Mouse (Mus musculus) ES-Bruce4 (cell line): ENCODE measurements around the gene Diexf.

Experiments used
- CTCF ChIP-seq: IDR thresholded peaks from one replicate; pipeline ENCODE4 v1.8.1; 2011; ENCODE audit warnings: low read depth, low read length
- EP300 ChIP-seq: IDR thresholded peaks from 2 replicates; pipeline ENCODE4 v1.6.1; 2011; ENCODE audit warnings: low read depth, low read length; ENCODE audit not compliant: insufficient read depth
- POLR2A ChIP-seq: IDR thresholded peaks from one replicate; pipeline ENCODE4 v1.8.1; 2011; ENCODE audit warnings: low read length; ENCODE audit not compliant: insufficient read depth

DNA sequence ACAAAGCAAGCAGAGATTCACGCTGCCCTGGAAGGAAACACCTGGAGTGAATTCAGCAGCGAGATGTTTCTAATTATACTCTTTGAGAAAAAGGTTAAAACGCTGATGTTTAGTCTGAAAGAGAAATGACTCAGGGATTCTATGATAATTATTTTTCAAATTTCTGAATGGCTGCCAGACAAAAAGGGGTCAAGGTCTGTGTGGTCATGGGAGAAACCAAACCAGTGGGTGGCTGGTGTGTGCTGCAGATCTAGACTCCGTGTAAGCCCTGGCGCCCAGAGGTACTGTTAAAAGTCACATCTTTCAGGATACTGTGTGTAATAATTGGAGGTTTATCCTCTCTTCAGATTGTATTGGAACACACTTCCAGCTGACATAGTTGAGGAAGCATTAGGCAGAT is 75.7 kb downstream of the Diexf start:
- TF ChIP-seq POLR2A (no peak), EP300 (no peak), CTCF (no peak)
